In genomic region chr3:89806751-89807150, GRCm38 (mm10) we compare ENCODE assay signal across 14 mouse cellular contexts. TPM values are rescaled to one million over a fixed set of nuclear protein-coding genes. Genes with fewer than 3 reads are reported as not detected.
DNase-seq lines count a peak whose midpoint lies in the region; ATAC-seq and TF ChIP-seq lines count a peak whose summit lies in the region.
"Had no signal": no experiment of that assay in that cellular context is flagged by ENCODE, and none has a peak within 500 bp of the region (broad histone marks: within the 10 kb centered on the region; RNA-seq: fewer than 3 reads in every experiment).

No protein-coding gene starts in this region.

- H3K4me3 ChIP-seq in lung, embryonic 14.5 days (ENCODE audit: low read depth, low read length), result no peak overlapping the region
- H3K4me3 ChIP-seq: lung, embryonic 15.5 days had no signal

- ATAC-seq in lung, embryonic 14.5 days (ENCODE audit: insufficient read depth), result no peak
- ATAC-seq: midbrain, embryonic 16.5 days had no signal

- intact Hi-C loops in heart, postnatal 14 days (cut with DNase I), result no loop called here

- no peaks in the 10 kb centered on the region for H3K9me3 ChIP-seq in lung, embryonic 14.5 days (ENCODE audit: low read depth, low read length)
- H3K9me3 ChIP-seq: lung, embryonic 15.5 days had no signal

- H3K9ac ChIP-seq in lung, embryonic 14.5 days, result no peak overlapping the region
- H3K9ac ChIP-seq: lung, embryonic 15.5 days had no signal

- H3K27ac ChIP-seq in lung, embryonic 14.5 days (ENCODE audit: low read depth), result no peak overlapping the region
- H3K27ac ChIP-seq: lung, embryonic 15.5 days had no signal

- no peak overlapping the region for H3K4me2 ChIP-seq in lung, embryonic 14.5 days
- H3K4me2 ChIP-seq: lung, embryonic 15.5 days had no signal

- DNase-seq in heart, adult 11 months, result peak; percentile 75
- DNase-seq in heart, postnatal 14 days, result no peak
- peak; percentile 29 for DNase-seq in lung, embryonic 14.5 days
- DNase-seq in lung, postnatal 10 days, result no peak
- peak; percentile 79 for DNase-seq in R1 (ENCODE audit: low read depth, low spot score)
- peak; percentile 66 for DNase-seq in naive thymus-derived CD4-positive, alpha-beta T cell, adult 2 months (ENCODE audit: low read depth)
- no peak for DNase-seq in adrenal gland, adult 18-20 months (ENCODE audit: low spot score in 2 of 2)
- no peak for DNase-seq in kidney, adult 18-20 months
- DNase-seq: adrenal gland, adult 2 months; cerebellum, adult 11-12 months; gastrocnemius, postnatal 10 days; heart, postnatal 4 days had no signal

- H3K27me3 ChIP-seq in lung, embryonic 14.5 days (ENCODE audit: insufficient read depth, low read length), result no peaks in the 10 kb centered on the region
- H3K27me3 ChIP-seq: lung, embryonic 15.5 days had no signal

- TF ChIP-seq CTCF in lung, embryonic 14.5 days (IDR thresholded peaks at IDR 0.05; ENCODE audit: low read depth), result peak; percentile 41

- WGBS in lung, embryonic 14.5 days, result 85% methylated on average over 2 of the region's 2 CpGs

- H3K4me1 ChIP-seq in lung, embryonic 14.5 days (ENCODE audit: insufficient read depth), result no peaks in the 10 kb centered on the region
- H3K4me1 ChIP-seq: lung, embryonic 15.5 days had no signal

- no peaks in the 10 kb centered on the region for H3K36me3 ChIP-seq in lung, embryonic 14.5 days (ENCODE audit: insufficient read depth)
- H3K36me3 ChIP-seq: lung, embryonic 15.5 days had no signal

RNA-seq across cellular contexts. Expression of gene She, which starts 24.4 kb away (rescaled TPM):
- 10 to 100 TPM; 18.1 TPM for total RNA-seq in heart, postnatal 14 days (2021)
- 11.7 and 12.1 TPM in 2 replicates for polyA plus RNA-seq in lung, embryonic 14.5 days (2014; fragmentation: Nextera tagmentation; extraction: Ambion mirVana)
- 1 to 10 TPM; 7.1 to 7.3 TPM for total RNA-seq in adrenal gland, adult 18-20 months (2021)

RNA-seq across cellular contexts. Expression of gene Ube2q1, which starts 33.3 kb away (rescaled TPM):
- 10 to 100 TPM; 28.0 to 28.6 TPM for total RNA-seq in heart, postnatal 14 days (2021)
- polyA plus RNA-seq in lung, embryonic 14.5 days (2014; fragmentation: Nextera tagmentation; extraction: Ambion mirVana), result 21.7 and 22.8 TPM in 2 replicates
- 10 to 100 TPM; 54.5 to 65.8 TPM for total RNA-seq in adrenal gland, adult 18-20 months (2021)

RNA-seq across cellular contexts. Expression of gene Chrnb2, which starts 42.3 kb away (rescaled TPM):
- under 1 TPM; 0.20 to 0.29 TPM for total RNA-seq in heart, postnatal 14 days (2021)
- 0.47 and 0.63 TPM in 2 replicates for polyA plus RNA-seq in lung, embryonic 14.5 days (2014; fragmentation: Nextera tagmentation; extraction: Ambion mirVana)
- total RNA-seq in adrenal gland, adult 18-20 months (2021), result 1 to 10 TPM; 4.4 to 4.7 TPM

Comparison
In these comparisons a context has a peak if more than half of its experiments do, and no peak if none do; other contexts are left out.
1. DNase-seq: peak in heart, adult 11 months (single experiment), lung, embryonic 14.5 days (single experiment), R1 (single experiment) and naive thymus-derived CD4-positive, alpha-beta T cell, adult 2 months (single experiment); none in heart, postnatal 14 days (0 of 2), lung, postnatal 10 days (single experiment), adrenal gland, adult 18-20 months (0 of 2) and kidney, adult 18-20 months (single experiment).
2. RNA of gene Chrnb2, which starts 42.3 kb away (total RNA-seq): 4.4 to 4.7 TPM in adrenal gland, adult 18-20 months; 0.20 to 0.29 TPM in heart, postnatal 14 days; every median in the first group is over 4 times any median in the second.